Mouse (Mus musculus): ENCODE measurements around the gene Idh1.

GRCm38 (mm10) chr1:65130226-65130625 is 56.1 kb downstream of the Idh1 start:
- TF ChIP-seq CTCF (IDR thresholded peaks at IDR 0.05; ENCODE audit: low read depth), result no peak
- no peak for TF ChIP-seq EP300 (IDR thresholded peaks at IDR 0.05; ENCODE audit: low read depth)

Measured in liver, postnatal 0 days (tissue).